Mouse (Mus musculus) kidney, postnatal 14 days (tissue): ENCODE data around the gene Cdh5.
"Not testable (repeated sequence)": the region's sequence is repeated elsewhere in the genome, so short reads cannot be mapped to it uniquely, and the experiment has no call there.

Experiments used
- DNase-seq: peaks from one replicate; pipeline ENCODE4 v3.0.0; 2022; ENCODE audit warnings: mixed read lengths

The Cdh5 gene

DNA sequence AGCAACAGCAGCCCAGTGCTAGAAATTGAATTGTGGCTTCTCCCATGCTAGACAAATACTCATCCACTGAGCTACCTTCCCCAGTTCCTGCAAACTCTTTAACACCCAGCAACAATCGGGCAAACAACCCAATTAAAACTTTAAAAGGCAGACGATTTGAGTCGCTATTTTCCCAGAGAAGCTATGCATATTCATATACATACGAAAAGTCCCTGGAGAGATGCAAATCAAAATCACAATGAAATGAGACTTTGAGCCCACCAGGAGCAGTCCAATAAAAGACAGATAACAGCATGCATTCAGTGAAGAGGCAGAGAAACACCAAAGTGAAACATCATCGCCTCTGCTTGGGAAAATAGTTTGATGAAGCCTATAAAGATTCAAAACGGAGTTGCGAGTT, 8.1 kb upstream of the Cdh5 start:
- no peak for DNase-seq

- peak; percentile 62 for DNase-seq
These were observed 5.8 kb upstream of the Cdh5 start for GRCm38 (mm10) chr8:104095595-104095994.

DNA sequence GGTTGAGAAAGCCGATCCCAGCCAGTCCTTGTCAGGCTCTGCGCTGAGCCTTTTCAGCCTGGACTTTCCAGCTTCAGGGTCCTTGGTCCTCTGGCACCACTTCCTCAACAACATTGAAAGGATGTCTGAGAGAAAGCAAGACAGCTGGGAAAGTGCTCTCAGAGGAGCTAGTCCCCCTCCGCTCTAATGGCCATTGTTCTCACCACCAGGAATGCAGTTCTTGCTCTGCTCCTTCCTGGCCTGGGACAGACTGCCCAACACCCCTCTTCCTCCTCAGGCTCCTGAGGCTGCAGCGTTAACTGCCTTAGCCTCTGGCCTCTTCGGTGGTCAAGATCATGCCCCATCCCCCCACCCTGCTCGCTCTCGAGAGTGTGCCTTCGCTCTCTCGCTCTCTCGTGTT, 4.8 kb upstream of the Cdh5 start:
- DNase-seq: peak; percentile 61

DNA sequence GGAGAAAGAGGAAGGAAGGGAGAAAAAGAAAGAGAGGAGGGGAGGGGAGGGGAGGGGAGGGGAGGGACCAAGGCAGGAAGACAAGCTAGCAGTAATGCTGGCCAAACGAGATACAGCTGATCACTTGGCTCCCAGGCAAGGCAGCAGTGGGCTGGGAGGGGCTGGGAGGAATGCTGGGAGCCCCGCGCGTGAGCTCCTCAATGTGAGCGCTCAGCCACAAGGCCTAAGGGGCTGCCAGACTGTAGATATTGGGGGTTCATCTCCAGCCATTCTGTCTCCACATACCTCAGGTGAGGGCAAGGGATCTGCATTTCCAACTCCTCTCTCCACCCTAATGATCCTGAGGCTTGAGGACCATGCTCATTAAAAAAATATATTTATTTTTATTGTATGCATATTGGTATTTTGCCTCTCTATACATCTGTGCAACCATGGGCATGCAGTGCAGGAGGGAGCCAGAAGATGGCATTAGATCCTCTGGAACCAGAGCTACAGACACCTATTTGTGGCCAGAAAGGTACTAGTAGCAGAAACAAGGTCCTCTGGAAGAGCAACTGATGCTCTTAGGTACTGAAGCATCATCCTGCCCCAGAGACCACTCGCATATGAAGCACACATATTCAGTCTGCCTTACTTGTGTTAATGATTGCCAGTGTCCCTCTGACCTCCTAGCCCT, 2.6 kb upstream of the Cdh5 start:
- DNase-seq: peak; percentile 44

- DNase-seq: peak; percentile 62
These were observed 1.9 kb upstream of the Cdh5 start for GRCm38 (mm10) chr8:104099347-104100099.

DNA sequence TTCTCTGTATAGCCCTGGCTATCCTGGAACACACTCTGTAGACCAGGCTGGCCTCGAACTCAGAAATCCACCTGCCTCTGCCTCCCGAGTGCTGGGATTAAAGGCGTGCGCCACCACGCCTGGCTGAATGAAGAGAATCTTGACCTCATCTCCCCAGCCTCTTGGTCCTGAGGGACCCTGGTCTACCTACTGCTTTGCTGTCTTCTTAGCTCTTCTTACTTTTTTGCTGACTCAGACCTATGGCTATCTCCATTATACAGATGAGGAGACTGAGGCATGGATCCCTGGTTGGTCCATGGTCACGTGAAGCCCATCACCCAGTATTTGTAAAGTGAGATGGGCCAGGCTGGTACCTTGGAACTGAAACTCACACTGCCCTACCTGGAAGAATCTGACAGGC, 701 bp upstream of the Cdh5 start:
- DNase-seq: not testable (repeated sequence)

GRCm38 (mm10) chr8:104103462-104103861, 2.0 kb downstream of the Cdh5 start:
- DNase-seq: peak; percentile 50

- no peak for DNase-seq
These were observed 4.3 kb downstream of the Cdh5 start for GRCm38 (mm10) chr8:104105768-104106167.

- DNase-seq: no peak
These were observed 5.0 kb downstream of the Cdh5 start for GRCm38 (mm10) chr8:104106276-104106946.

- no peak for DNase-seq
These were observed 5.7 kb downstream of the Cdh5 start for GRCm38 (mm10) chr8:104107111-104107510.

DNA sequence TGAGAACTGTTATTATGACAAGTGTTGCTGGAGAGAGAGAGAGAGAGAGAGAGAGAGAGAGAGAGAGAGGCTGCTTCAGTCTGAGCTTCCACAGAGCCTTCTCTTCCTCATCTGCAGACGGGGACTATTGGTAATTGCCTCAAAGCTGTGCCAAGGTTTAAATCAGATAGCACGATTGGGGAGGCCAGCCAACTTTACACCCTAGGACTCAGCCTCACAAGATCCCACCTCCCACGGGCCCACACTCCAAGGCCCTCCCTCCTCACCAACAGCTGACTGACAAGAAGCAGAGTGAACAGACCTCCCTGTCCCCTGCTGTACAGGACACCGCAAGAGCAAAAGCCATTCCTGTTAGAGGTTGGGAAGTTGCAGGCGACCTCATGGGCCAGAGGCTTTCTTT, 6.6 kb downstream of the Cdh5 start:
- no peak for DNase-seq

DNA sequence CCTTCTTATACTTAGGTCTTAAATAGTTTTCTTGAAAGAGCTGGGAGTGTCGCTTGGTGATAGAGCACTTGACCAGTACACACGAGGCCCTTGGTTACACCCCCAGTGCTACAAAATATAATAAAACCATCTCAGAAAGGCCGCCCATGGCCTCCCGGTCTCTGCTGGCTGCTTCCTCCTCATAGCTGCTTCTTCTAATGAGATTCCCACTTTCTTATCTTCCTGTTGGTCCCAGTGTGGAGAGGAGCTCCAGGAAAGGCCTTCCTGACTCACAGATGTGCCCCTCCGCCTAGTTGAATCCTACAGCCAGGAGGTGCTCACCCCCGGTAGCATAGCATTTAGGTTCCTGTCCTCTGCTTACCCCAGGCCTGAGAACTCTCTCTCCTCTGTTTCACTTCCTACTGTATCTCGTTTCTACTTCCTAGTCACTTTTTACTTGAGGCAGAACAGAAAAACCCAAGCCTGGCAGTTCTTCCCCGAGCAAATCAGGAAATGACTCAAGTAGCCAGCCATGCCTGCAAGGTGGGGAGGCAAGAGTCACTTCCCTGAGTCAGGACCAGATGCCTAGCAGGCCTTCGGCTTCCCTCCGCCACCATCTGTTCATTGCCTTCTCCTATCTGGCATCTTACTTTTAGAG, 9.2 kb downstream of the Cdh5 start:
- peak; percentile 24 for DNase-seq

DNA sequence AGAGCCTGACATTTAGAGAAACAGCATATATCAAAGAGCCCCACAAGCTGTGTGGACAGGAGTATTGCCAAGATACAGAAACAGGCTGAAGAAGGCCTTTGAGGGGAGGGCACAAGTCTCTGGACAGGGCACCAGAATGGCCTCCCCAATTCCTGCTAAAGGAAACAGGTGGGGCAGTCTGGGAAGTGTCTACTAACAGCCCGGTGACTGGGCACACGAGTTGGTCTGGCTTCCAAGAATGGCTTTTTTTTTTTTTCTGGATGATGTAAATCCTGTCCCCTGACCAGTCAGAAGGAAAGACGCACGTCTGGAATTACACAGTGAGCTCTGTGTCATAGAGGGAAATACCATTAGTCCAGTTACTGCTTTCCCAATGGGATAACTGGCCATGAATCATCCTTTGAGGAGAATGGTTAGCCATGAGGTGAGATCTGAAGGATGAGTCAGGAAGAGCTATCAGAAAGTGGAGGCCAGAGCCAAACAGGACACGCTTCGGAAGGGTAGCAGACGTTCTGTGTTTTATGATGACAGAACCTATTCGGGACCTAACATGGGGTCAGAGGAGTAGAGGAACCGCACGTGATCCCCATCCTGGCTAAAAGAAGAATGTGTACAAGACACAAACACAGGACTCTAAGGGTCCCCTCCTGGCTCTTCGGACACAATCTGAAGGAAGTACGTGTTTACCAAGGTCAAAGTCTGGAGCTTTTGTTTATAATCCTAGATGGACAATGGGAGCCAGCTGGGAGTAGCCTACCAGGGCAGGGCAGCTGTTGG, 20.4 kb downstream of the Cdh5 start:
- peak; percentile 37 for DNase-seq

- DNase-seq: no peak
These were observed 21.7 kb downstream of the Cdh5 start for GRCm38 (mm10) chr8:104123080-104123657.

- no peak for DNase-seq
These were observed 23.1 kb downstream of the Cdh5 start for GRCm38 (mm10) chr8:104124534-104124933.

GRCm38 (mm10) chr8:104127160-104127883, 25.9 kb downstream of the Cdh5 start:
- DNase-seq: no peak

GRCm38 (mm10) chr8:104130916-104131315, 29.5 kb downstream of the Cdh5 start:
- no peak for DNase-seq

DNA sequence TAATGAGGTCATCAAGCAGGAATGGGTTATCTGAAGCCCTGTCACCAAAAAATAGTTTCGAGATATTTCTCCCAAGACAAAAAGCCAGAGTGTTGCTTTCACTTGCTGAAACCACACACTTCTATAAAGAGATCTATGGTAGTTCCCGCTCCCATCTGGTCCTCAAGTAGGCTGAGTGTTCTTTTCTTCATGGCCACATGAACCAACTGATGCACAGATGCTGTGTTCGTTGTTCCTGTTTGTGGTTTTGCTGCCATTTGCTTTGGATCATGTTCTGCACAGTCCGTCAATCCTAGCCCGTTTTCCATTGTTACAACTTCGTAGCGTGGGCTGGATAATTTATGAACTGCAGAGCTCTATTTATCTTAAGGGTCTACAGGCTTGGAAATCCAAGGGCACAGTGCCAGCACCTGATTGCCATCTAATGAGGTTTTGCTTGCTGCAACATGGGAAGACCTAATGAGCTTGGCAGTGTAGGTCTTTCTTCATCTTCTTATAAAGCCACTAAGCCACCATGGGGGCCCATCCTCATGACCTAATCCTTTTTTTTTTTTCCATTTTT, 30.1 kb downstream of the Cdh5 start:
- no peak for DNase-seq

GRCm38 (mm10) chr8:104134521-104134920, 33.1 kb downstream of the Cdh5 start:
- no peak for DNase-seq

DNA sequence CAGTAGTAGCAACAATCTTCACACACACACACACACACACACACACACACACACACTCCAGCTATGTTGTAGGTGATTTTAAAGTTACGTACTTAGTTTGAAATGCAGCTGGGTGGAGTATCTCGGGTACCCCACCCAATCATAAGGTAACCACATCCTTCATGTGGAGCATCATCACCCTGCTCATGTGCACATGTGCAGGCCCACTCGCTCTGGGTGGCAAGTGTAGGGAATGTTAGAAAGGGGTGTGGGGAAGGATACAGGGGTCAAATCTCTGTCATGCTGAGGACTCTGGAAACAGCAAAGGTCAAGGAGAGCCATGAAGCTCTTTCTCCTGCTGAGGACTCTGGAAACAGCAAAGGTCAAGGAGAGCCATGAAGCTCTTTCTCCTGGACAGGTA, 34.9 kb downstream of the Cdh5 start:
- no peak for DNase-seq

GRCm38 (mm10) chr8:104137636-104138035, 36.2 kb downstream of the Cdh5 start:
- no peak for DNase-seq
